Mouse (Mus musculus): Measurements from ENCODE around the gene Chrna1. TPM values are rescaled to one million over a fixed set of nuclear protein-coding genes. Genes with fewer than 3 reads are reported as not detected.

Chrna1 gene
- polyA plus RNA-seq, 1 experiment from 2014 or later, result 3.2 TPM

Other genes with a start within 250 kb of the Chrna1 start
- 8.6 and 9.5 TPM in 2 replicates for gene Gpr155, start 193.8 kb downstream of the Chrna1 start, polyA plus RNA-seq (2015; fragmentation: Nextera tagmentation; extraction: Ambion mirVana)
- 19.9 and 23.4 TPM in 2 replicates for gene Wipf1, start 50.6 kb downstream of the Chrna1 start, polyA plus RNA-seq (2015; fragmentation: Nextera tagmentation; extraction: Ambion mirVana)
- 23.9 and 26.1 TPM in 2 replicates for gene Chn1, start 195.0 kb upstream of the Chrna1 start, polyA plus RNA-seq (2015; fragmentation: Nextera tagmentation; extraction: Ambion mirVana)